Mouse (Mus musculus): ENCODE results near the gene Baiap2l1. TPM values are rescaled to one million over a fixed set of nuclear protein-coding genes. Genes with fewer than 3 reads are reported as not detected.
A peak's percentile ranks its signal among the peaks of the same experiment; 100 is the strongest.

The Baiap2l1 gene
- total RNA-seq, 2 experiments from 2014 or later: 0.40 to 0.96 TPM

GRCm38 (mm10) chr5:144287267-144287820 is 70.6 kb downstream of the Baiap2l1 start:
- DNase-seq (ENCODE audit: low spot score in 2 of 2): no peak

DNA sequence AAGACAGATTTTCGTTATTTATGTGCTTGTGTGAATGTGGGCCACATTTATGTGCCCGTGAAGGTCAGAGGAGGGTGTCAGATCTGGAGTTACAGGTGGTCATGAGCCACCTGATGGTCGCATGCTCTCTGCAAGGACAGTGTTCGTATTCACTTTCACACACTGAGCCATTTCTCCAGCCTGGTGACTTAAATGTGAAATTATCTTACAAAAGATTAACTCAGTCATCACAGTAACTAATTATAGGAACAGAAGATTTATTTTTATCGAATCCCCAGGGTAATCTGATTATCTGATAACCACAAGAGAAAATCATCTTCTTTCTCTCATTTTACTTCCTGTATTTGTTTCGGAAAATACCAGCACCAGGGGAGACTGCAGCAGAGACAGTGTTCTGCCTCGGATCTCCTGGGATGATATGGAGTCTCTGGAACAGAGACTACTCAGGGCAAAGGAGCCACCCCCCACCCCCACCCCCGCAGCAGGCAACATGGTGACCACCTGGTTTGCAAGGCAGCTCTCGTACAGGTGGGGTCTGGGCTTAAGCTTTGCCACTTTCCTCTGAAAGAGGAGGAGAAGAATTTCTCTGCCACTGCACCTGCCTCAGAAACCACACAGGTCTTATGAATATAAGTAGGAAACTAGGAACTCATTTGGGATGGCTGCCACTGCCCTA is 71.2 kb downstream of the Baiap2l1 start:
- no peak for DNase-seq (ENCODE audit: low spot score in 2 of 2)

DNA sequence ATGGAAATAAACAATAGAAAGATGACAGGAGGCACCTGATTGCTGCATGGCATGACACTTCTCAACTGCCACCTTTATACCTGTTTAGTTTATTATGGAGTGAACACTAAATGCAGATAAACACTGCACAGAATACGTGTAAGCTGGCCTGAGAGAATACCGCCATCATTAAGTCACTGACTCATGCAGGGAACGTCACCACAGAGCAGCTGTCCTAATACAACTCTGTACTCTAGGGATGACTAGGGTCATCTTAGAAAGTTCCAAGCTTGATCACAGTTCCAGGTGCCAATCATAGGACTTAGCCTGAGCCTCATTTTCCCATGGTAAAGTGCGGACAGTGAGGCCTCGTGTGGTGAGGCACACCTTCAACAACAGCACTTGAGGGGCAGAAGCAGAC is 73.3 kb downstream of the Baiap2l1 start:
- DNase-seq (ENCODE audit: low spot score in 2 of 2): no peak

- DNase-seq (ENCODE audit: low spot score in 2 of 2): no peak
Measured at GRCm38 (mm10) chr5:144283551-144284031, 74.3 kb downstream of the Baiap2l1 start.

GRCm38 (mm10) chr5:144282470-144283260 is 75.2 kb downstream of the Baiap2l1 start:
- no peak for DNase-seq (ENCODE audit: low spot score in 2 of 2)

DNA sequence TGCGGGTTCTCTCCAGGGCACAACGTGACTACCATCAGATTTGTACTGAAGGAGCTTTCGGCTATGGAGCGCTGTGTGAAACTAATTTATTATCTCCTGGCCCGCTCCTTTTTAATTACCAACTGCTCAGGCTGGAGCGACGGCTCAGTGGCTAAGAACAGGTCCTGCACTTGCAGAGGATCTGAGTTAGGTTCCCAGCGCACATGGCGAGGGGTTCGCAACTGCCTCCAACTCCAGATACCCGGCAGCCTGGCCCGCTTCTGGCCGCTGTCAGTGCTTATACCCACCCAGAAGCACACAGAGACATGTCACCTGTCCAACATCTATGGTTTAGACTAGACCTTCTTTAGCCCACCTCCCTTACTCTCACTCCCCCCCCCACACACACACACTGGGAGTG is 78.0 kb downstream of the Baiap2l1 start:
- no peak for DNase-seq (ENCODE audit: low spot score in 2 of 2)

DNA sequence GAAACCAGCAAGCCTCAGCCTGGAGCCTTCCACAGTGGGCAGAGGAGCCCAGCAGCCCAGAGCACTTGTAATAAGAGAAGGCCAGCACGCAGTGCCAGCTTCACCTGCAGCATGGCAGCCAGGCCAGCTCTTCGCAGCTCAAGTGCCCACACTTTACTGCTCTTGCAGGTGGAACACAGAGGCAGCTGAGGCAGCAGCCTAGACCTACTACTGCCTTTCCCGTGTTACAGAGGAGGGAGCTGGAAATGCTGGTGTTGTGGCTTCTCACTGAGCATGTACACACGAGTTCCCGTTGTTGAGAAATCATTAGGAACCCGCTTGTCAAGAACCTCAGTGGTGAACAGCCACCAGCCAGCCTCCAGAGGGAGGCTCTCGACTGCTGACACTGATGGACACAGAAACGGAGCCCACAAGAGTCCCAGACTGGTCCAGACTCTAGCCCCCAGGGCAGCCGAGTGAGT is 78.8 kb downstream of the Baiap2l1 start:
- no peak for DNase-seq (ENCODE audit: low spot score in 2 of 2)

DNA sequence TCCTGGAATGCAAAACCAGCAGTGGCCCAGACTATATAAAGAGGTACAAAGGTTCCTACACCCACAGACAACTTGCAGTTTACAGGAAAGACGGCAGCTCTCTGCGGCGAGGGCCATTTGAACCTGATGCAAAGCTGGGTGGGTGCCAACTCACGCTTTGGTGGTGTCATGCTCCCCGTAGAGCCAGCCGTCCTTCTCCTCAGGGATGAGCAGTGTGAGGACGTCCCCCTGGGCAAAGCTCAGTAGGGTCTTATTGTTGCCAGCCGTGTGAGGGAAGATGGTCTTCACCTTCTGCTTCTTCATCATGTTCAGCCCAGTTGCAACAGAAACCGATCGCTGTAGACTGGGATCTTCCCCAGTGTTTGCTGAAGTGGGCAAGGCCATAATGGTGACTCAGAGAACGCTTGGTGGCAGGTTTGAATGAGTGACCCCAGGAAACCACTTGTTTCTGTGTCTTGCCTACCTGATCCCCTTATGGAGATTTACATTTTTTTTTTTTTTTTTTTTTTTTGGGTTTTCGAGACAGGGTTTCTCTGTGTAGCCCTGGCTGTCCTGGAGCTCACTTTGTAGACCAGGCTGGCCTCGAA is 79.4 kb downstream of the Baiap2l1 start:
- DNase-seq (ENCODE audit: low spot score in 2 of 2): no peak

DNA sequence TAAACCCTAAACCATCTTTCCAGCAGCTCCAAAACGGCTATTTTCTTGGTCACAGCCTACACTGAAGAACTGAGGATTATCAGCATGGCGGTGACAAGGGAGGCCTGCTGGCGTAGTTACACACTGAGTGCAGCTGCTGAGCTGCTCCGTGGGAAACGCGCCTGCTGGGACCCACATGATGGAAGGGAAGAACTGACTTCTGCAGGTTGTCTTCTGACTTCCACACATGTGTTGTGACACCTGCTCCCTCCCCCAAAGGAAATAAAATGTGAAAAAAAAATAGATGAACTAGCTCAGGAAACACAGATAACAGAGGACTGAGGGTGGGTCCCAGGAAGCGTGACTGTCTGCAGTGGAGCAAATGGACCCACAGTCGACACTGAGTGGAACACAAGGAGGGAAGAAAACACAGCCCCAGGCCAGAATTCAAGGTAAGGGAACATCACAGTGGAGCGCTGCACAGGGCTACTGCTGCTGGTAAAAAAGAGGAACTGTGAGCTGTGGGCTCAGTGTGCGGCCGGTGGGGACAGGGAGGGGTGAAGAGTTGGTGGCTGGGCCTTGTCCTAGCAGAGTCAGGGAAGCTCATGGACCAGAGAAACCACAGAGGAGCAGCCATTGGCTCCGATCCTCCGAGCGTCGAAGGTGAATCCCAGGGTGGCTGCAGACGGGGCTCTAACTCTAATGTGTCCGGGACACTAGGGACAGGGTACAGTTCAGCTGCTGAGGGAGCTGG is 80.8 kb downstream of the Baiap2l1 start:
- DNase-seq (ENCODE audit: low spot score in 2 of 2): peak in 1 of 2 experiments; percentile 25

GRCm38 (mm10) chr5:144274904-144275303 is 83.0 kb downstream of the Baiap2l1 start:
- DNase-seq (ENCODE audit: low spot score in 2 of 2): no peak

DNA sequence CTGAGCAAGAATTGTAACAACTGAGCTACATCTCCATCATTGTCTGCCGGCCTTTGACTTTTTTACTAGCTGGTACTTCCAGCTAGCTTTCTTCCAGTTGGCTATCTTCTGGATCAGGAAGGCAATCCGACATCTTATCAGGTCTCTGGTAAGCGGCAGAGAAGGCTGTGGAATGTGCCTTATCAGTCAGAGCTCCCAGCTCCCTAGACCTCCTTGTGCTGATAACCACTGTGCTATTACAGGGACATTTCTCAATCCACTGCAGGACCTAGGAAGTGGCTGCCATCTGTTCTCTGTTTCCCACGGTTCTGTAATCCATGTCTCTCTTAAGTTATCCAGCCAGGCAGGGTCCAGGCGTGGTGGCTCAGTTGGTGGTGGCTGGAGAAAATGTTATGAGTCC is 86.1 kb downstream of the Baiap2l1 start:
- no peak for DNase-seq (ENCODE audit: low spot score in 2 of 2)

DNA sequence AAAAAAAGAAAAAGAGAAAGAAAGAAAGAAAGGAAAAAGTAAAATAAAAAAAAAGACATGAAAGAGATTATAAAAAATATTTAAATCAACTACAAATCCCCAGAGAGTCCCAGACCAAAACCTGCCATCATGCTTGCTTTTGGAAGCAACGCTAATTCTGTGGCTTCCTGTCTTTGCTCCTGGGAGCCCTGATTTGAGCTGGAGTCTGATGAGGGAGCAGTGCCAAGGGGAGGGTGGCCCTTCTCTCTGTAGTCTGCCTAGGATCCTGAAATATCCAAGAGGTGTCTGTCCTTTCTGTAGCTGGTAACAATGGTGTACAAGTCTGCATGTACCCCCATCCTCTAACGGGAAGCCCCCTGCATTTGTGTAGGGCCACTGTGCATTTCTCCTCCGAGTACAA is 86.8 kb downstream of the Baiap2l1 start:
- DNase-seq (ENCODE audit: low spot score in 2 of 2): no peak

DNA sequence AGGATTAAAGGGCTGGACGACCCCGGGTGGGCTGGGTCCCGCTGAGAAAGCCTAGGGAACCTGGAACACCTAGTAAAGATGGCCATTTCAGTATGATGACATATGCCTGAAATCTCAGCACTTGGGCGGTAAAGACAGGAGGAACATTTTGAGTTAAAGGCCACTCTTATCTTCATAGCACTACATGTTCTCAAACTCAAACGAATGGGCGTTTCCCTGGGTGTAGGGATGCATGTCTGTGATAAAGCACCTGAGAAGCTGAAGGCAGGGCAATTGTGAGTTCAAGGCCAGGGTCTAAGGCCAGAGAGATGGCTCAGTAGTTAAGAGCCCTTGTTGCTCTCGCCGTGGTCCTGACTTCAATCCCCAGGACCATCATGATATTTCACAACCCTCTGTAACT is 87.5 kb downstream of the Baiap2l1 start:
- no peak for DNase-seq (ENCODE audit: low spot score in 2 of 2)

GRCm38 (mm10) chr5:144269926-144270325 is 88.0 kb downstream of the Baiap2l1 start:
- no peak for DNase-seq (ENCODE audit: low spot score in 2 of 2)

DNA sequence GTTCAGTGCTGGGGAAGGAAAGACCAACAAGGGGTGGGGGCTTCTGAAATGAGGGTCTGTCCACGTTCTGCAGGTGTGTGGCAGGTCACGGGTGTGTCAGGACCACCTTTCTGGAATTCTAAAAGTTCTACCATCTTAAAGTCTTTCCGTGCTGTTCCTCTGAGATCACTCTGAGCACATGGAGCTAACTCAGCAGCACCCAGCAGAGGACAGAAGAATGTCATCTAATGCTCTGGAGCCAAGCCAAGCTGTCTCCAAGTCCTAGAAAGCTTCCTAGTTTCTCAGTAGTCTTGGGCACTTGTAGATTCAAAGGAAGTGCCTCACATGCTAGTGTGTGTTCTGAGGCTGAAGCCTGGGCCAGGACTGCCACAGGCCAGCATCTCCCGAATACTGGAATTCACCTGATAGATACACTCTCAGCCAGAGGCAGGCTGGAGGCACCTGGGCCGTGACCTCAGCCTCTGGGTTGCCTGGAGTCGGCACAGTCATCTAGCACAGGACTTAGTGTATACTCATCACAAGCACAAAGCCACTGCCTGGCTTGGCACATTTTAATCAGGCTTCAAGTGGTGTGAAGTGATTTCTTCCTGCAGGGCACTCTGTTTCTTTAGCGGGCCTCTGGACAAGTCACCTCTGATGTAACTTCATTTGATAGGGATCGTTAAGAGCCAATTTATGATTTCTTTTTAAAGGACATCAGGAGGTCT is 90.2 kb downstream of the Baiap2l1 start:
- DNase-seq (ENCODE audit: low spot score in 2 of 2): peak; percentile 59 to 60

DNA sequence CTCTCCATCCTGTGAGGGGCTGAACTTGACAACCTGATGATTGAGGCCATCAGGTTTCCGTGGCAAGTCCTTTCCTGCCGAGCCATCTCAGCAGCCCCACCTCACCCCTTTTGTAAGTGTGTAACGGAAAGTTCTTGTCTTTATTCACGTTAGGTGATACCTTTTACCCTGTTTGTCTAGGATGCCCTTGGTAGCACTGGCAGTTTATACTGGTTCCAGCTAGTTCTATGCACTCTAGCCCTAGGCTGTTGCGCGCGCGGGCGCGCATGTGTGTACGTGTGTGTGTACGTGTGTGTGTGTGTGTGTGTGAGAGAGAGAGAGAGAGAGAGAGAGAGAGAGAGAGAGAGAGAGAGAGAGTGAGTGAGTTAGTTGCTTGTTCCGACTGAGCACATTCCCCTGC is 94.4 kb downstream of the Baiap2l1 start:
- no peak for DNase-seq (ENCODE audit: low spot score in 2 of 2)

- no peak for DNase-seq (ENCODE audit: low spot score in 2 of 2)
Measured at GRCm38 (mm10) chr5:144263082-144263481, 94.8 kb downstream of the Baiap2l1 start.

DNA sequence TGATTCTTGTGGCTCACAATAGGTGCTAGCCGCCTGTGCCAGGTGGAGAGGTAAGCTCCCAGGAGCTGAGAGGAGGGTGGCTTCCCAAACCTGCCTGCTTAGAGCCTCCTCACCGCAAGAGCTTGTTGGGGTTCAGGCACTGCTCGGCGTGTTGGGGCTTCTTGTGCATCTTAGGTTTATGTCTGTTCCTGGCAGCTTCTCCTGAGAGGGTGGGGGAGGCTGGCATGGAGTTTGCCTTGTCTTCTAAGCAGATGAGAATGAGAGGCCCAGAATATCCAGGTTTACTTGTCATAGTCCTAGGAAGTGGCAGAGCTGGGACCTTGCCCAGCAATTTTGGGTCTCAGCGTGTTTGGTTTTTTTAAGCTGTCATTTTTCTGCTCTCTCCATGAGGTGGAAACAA is 96.1 kb downstream of the Baiap2l1 start:
- no peak for DNase-seq (ENCODE audit: low spot score in 2 of 2)

DNA sequence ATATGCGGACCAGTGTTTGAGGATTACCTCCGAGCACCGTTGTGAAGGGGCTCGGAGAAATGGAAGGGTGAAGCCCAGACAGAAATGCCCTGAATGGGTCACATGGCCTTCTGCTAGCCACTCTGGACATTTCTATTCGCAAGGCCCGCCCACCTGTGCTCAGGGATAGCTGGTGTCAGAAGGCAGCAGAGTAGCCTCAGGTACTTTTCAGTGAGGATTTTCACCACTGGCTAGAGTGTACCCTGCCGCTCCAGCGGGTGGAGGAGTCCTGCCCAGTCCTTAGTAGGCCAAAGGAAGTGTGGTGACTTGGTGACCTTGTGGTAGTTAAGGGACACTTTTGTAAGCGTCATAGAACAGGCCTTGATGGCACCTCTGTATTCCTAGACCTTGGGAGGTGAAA is 96.6 kb downstream of the Baiap2l1 start:
- no peak for DNase-seq (ENCODE audit: low spot score in 2 of 2)

DNA sequence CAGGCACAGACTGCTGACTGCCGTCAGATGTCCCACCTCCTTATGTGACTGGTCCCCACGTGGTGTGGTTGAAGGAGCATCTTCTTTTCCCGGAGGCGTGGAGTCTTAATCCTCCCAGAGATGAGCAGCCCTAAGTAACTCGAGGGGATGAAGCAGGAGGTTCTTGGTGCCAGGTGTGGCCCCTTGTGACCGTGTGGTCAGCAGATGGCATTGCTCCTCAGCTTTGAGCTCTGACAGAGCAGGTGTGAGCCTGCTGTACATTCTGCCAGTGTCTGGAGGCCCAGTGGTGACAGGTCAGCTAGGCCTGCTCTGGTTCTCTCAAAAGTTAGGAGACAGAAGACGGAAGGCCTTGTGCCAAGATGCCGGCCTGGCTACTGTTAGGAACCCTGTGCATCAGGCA is 97.4 kb downstream of the Baiap2l1 start:
- no peak for DNase-seq (ENCODE audit: low spot score in 2 of 2)

DNA sequence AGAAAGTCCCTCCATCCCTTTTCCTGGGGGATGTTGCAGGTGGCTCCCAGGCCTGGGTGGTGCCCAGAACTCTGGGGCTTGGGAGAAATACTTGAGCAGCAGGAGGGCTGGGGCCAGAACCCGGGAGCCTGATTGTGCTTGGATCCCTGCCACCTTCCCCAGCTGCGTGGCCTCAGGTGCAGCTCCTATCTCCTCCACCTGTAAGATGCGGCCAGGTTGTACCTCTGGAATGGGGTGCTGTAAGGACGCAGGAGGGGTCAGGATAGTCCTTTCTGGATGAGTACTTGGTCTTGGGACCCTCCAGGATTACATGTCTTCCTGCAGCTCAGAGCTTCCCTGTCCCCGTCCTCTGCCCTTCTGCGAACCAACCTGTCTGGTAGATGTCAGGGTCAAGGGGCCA is 98.7 kb downstream of the Baiap2l1 start:
- no peak for DNase-seq (ENCODE audit: low spot score in 2 of 2)

Data from layer of hippocampus, postnatal 10 days (tissue).